Mouse (Mus musculus) WW6 (cell line): ENCODE results near the gene Ucn2.

Experiments used
- DNase-seq: peaks from one replicate; pipeline ENCODE4 v3.0.0-alpha.2; 2013; ENCODE audit warnings: low read depth, low spot score

The Ucn2 gene

GRCm38 (mm10) chr9:108985710-108986109 lies at the start of gene Ucn2:
Ucn2 (plus strand) TSS chr9:108986010.
- no peak for DNase-seq

GRCm38 (mm10) chr9:108936418-108937364 lies 49.1 kb upstream of the Ucn2 start, which contains the start of gene Uqcrc1:
Uqcrc1 (plus strand) TSS chr9:108936633.
- DNase-seq: peak; percentile 99

GRCm38 (mm10) chr9:108945111-108945510 lies 40.7 kb upstream of the Ucn2 start:
- no peak for DNase-seq

DNA sequence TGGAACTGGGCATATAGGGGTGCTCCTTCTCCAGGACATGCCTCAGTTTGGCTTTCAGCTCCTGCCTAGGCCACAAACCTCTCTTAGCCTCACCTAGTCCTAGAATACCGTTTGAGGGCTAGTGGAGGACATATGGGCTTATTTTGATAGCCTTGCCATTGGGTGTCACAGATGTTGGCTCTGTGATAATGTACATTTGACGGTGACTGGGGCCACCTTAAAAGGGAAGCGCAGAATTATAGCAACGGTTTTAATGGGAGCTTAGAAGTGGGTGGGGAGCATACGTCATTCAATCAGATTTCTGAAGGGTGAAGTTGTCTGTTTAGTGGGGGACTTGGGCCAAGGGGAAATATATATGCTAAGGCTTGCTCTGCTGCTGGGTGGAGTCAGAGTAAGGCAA lies 40.2 kb upstream of the Ucn2 start:
- DNase-seq: no peak

DNA sequence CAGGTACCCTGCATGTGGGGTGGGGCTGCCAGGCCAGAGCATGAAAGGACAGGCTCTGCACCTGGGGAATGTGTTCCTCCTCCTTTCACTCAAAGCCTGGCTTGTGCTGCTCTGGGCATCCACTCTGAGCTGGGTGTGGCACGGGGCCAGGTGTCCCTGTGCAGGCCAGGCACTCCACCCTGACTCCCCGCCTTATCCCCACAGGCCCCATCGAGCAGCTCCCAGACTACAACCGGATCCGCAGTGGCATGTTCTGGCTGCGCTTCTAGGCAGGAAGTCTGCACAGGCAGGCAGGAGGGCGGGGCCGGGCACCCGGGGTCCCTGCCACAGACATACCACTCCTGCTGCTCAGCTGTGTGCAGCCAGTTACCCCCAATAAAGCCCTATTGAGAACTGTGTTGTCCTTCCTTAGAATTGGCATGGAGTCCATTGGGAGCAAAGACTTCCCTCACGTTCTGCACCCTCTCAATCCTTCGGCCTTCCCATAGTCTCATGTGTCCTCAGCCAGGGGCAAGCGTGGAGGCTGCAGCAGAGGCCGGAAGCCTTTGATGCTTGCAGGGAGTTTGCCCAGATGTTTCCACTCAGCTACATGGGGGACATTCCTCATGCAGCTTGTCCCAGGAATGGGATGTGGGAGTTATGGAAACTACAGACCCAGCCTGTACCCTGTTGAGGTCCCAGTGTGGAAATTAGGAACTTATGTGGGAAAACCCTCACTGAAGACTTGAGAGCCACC lies 36.4 kb upstream of the Ucn2 start:
- no peak for DNase-seq

DNA sequence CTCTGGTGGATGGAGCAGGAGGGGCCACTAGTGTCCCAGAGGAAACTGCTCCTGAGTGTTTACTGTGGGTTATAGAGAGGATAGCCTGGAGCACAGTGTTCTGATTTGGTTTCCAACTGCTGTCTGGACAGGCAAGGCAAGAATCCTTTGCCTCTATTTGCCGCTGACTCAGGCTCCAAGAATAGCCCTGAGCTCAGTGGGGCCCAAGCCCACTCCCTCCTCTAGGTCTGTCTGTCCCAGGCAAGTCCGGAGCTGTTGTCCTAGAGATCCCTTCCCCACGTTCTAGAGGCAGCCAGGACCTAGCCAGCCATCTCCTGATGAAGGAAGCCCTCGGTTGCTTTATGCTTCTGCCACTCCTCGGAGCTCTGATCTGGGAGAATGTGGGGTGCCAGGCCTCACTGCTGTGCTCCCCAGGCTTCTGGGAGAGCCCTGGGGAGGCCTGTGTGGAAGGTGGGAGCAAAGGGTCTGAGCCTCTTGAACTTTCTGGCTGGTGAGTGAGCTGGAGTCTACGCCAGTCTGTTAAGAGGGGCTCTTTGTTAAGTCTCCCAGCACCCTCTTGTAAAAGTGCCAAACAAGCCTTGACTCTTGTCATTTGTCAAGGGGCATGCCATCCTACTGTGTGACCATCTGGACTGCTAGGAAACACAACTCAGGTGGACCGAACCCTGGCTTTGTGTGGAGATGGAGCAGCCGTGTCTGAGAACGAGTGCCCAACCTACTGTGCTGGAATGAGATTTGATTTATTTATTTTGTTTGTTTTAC lies 35.7 kb upstream of the Ucn2 start:
- no peak for DNase-seq

DNA sequence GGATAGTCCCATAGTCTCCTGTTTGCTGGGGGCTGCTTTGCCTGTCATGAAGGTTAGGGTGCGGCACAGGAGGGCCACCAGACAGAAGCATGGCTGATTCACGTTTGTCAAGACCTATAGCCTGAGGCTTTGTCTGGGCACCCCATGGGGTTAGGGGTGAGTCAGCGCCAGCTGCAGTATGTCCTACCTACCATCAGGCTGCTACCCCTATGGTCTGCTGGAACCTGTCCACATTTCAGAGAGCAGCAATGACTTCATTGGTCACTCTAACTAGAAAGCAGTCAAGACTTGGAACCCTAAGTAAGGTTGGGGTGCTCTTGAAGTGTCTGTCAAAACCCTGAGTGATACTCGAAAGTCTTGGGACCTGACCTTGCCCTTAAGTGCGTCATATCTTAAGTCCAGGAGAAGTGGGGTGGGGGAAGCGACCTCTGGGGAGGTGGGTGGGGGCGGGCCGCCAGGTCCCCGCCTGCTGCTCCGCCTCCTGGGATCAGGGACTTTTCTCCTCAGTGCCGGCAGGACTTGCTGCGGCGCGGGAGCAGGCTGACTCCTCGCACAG lies 32.7 kb upstream of the Ucn2 start, which contains the start of gene Col7a1:
Gene Col7a1, plus strand, starts transcription at position 506 of the 556 bp plus-strand sequence.
- DNase-seq: no peak

- DNase-seq: no peak
Measured at GRCm38 (mm10) chr9:108955241-108955640, 30.6 kb upstream of the Ucn2 start.

- no peak for DNase-seq
Measured at GRCm38 (mm10) chr9:108955846-108956245, 30.0 kb upstream of the Ucn2 start.

- DNase-seq: no peak
Measured at GRCm38 (mm10) chr9:108963577-108963976, 22.2 kb upstream of the Ucn2 start.

DNA sequence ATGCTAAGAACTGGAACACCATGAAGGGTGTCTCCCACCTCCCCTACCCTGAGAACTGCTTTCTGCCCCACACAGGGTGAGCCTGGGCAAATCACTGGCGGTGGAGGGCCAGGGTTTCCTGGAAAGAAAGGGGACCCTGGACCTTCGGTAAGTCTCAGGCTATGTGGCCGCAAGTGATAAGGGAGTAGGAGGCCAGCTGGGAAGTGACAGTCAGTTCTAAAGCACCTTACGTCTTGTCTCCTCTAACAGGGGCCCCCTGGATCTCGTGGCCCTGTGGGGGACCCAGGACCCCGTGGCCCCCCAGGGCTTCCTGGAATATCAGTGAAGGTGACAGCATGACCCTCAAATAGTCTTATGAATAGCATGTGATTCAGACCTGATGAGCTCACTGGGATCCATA lies 21.5 kb upstream of the Ucn2 start:
- no peak for DNase-seq

- no peak for DNase-seq
Measured at GRCm38 (mm10) chr9:108970623-108971022, 15.2 kb upstream of the Ucn2 start.

DNA sequence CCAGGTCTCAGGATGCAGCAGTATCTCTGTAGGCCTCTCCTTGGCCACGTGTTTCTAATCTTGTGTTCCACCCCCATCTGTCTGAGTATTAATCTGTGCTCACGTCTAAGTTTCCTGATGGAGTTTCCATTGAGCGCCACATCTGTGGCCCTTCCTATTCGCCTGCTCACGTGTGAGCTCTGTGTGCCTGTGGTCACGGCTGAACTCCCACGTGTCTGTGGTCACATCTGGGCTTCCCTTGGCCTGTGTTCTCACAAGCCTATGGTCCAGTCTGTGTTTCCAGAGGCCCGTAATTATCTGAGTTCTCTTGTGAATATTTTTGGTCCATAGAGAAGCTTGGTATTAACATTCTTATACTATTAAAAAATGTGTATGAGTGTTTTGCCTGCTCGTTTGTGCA lies 9.3 kb upstream of the Ucn2 start:
- DNase-seq: no peak

DNA sequence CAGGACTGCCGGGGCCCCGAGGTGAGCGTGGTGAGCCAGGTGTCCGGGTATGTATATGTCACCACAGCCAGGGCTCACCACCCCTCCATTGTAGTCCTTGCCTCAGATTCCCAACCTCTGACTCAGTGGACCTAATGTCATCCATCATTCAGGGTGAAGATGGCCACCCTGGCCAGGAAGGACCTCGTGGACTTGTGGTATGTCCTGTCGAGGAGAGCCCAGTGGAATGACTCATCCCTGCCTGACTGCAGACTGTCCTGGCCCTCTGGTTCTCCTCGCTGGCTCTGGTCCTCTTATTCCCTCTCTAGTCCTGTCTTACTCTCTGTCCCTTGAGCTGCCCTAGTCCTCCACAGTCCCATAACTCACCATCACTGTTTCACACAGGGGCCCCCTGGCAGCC lies 7.8 kb upstream of the Ucn2 start:
- no peak for DNase-seq

DNA sequence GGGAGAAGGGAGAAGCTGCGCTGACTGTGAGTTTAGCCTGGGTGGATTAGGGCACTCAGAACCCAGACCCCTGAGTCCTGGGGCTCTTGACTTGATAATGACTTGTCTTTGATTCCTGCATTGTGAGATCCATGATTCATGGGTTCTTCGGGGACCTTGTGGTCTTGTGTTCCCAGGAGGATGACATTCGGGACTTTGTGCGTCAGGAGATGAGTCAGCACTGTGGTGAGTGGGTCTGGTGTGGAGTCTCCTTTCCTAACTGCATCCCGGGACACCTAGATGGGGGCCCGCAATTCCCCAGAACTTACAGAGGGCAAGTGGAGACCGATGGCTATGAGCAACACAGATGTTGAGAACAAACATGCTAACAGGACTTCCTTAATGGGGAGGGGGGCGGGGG lies 3.3 kb upstream of the Ucn2 start:
- no peak for DNase-seq

DNA sequence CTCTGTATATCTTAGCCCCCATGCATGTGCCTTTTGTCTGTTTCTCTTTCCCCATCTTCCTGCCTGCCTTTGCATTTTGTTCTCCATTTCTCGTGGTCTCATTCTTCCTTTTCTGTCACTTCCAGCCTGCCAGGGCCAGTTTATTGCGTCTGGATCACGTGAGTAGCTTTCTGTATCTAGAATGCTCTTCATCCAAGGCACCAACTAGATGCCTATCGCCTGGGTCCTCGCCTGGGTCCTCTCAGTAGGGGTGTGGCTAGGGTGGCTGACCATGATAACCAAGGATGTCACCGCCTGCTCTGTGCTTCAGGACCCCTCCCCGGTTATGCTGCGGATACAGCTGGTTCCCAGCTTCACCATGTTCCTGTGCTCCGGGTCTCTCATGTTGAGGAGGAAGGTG lies 2.6 kb upstream of the Ucn2 start:
- DNase-seq: no peak

DNA sequence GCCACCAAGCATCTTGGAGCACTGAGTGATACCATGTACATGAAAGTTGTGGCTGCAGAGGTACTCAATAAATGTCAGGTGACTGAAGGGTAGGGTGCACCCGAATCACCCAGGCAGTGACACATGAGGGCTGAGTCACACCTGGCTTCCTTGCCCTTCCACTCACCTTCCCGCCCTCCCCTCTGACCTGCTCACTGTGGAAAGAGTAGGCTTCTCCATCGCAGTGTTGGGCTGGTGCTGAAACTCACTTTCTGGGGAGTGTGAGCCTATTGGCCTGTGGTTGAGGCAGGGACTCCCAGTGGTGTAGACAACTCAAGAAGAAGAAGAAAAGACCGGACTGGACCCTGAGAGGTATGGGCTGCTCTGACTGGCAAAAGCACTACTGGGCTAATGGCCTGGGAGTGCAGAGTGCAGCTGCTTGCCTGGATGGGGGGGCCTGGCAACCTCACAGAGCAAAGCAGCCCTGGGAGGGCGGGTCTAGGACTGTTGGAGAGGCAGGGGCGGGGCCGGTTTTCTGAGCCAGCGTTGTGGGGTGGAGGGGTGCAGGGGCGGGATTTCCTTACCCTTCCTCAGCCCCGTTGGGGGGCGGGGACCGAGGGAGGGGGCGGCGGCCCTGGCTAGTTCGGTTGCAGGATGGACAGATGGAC lies 2.0 kb downstream of the Ucn2 start:
- no peak for DNase-seq

DNA sequence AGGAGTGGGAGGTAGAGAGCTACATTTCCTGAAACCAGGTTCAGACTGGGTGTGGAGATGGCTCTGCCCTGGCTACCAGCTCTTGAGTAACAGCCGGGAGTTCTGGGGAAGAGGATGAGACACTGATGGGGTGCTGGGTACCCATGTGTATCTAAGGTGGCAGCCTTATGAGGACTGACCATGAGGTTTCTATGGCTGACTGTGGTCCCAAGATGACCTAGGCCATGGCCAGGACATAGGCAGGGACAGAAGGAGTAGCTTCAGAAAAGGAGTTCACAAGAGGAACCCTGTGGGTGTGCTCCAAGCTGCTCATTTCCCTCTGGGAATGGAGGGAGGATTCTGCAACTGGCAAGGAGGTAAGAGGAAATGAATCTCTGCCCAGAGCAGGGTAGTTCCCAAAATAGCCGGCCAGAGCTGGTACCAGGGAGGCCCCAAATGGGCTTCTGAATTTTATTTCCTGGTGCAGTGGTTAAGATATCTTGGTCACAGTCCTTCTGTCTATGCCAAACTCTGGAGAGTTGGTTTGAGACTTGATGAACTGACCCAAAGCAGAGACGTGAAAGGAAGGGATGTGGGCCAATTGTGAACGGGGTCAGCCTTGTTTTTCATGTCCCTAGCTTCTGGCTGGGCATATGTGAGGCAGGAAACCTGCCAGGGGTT lies 4.1 kb downstream of the Ucn2 start:
- no peak for DNase-seq

GRCm38 (mm10) chr9:108990462-108990820 lies 4.6 kb downstream of the Ucn2 start:
- no peak for DNase-seq

DNA sequence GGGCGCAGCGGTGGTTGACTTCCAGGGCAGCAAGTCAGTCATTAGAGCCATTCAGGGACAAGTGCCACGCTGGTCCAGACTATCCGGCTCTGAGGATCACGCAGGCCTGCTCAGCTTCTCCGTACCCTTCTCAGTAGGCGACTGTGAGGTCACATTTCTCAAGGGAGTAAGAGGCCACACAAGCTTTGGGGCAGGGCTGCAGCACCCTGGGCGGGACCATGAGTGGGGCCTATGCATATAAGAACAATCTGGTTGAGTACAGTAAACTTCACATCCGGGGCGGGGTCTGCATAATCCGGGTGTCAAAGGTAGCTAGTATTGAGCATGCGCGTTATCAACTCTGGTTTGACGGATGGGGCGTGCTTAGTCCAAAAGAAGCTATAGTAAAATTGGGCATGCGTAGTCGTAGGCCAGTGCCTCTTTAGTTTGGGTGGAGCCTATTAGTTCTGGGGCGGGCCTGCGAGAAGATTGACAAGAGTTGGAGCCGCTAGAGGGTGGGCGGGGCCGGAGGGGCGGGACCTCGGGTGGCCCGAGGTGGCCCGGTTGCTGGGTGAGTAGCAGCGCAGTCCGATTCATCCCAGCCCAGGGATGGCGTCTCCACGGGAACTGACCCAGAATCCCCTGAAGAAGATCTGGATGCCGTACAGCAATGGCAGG lies 5.7 kb downstream of the Ucn2 start, which contains the start of gene Pfkfb4:
Gene Pfkfb4, plus strand, starts transcription at position 351 of the 657 bp plus-strand sequence.
- DNase-seq: peak; percentile 94
